In genomic region chr5:125076183-125076582, GRCm38 (mm10) we compare ENCODE assay signal across 26 mouse cellular contexts.
A peak's percentile ranks its signal among the peaks of the same experiment; 100 is the strongest.
DNase-seq lines count a peak whose midpoint lies in the region; ATAC-seq and TF ChIP-seq lines count a peak whose summit lies in the region.
"Had no signal": no experiment of that assay in that cellular context is flagged by ENCODE, and none has a peak within 500 bp of the region (broad histone marks: within the 10 kb centered on the region; RNA-seq: fewer than 3 reads in every experiment).

No protein-coding gene starts in this region.

- H3K27me3 ChIP-seq in embryonic facial prominence, embryonic 14.5 days (replicated peaks; ENCODE audit: control insufficient read depth, insufficient read depth, low read length): no peaks in the 10 kb centered on the region
- H3K27me3 ChIP-seq in embryonic facial prominence, embryonic 10.5 days (replicated peaks; ENCODE audit: low read depth, poor library complexity, severe bottlenecking): no peaks in the 10 kb centered on the region
- H3K27me3 ChIP-seq in heart, embryonic 14.5 days (ENCODE audit: control insufficient read depth, insufficient read depth, low read length): no peaks in the 10 kb centered on the region
- no peaks in the 10 kb centered on the region for H3K27me3 ChIP-seq in limb, embryonic 12.5 days
- H3K27me3 ChIP-seq in limb, embryonic 10.5 days (ENCODE audit: low read depth, poor library complexity, severe bottlenecking): no peaks in the 10 kb centered on the region
- H3K27me3 ChIP-seq in myocyte (ENCODE audit: control insufficient read depth, insufficient read depth, insufficient read length): no peaks in the 10 kb centered on the region
- H3K27me3 ChIP-seq: forebrain, embryonic 13.5 days; hindbrain, embryonic 12.5 days; liver, embryonic 12.5 days had no signal

- peak; percentile 24; the same call in 1 of the 2 replicates for ATAC-seq in embryonic facial prominence, embryonic 14.5 days (ENCODE audit: low read depth)
- no peak for ATAC-seq in heart, embryonic 14.5 days (ENCODE audit: insufficient number of reproducible peaks, insufficient read depth, low FRiP score, low read depth)
- no peak for ATAC-seq in limb, embryonic 12.5 days (ENCODE audit: insufficient number of reproducible peaks, insufficient read depth, low FRiP score, low TSS enrichment, low read depth)
- ATAC-seq: activated CD4-positive, CD25-positive, alpha-beta regulatory T cell, adult 4 months; CD4-positive, CD25-positive, alpha-beta regulatory T cell, adult 4 months; forebrain, embryonic 13.5 days; inflammation-experienced regulatory T-cells, adult 6 months; liver, embryonic 12.5 days had no signal

- H3K4me2 ChIP-seq in embryonic facial prominence, embryonic 14.5 days (ENCODE audit: low read depth, low read length): no peak overlapping the region
- H3K4me2 ChIP-seq in heart, embryonic 14.5 days (ENCODE audit: low read length): no peak overlapping the region
- H3K4me2 ChIP-seq in limb, embryonic 12.5 days: no peak overlapping the region
- H3K4me2 ChIP-seq in myocyte (ENCODE audit: low read depth): no peak overlapping the region
- H3K4me2 ChIP-seq: forebrain, embryonic 13.5 days; hindbrain, embryonic 12.5 days; liver, embryonic 12.5 days had no signal

- TF ChIP-seq POLR2A in myocyte (IDR thresholded peaks at IDR 0.05; ENCODE audit: insufficient read length, low read depth): no peak

- no peak overlapping the region for H3K4me3 ChIP-seq in embryonic facial prominence, embryonic 14.5 days (ENCODE audit: low read depth, low read length)
- no peak overlapping the region for H3K4me3 ChIP-seq in embryonic facial prominence, embryonic 10.5 days
- no peak overlapping the region for H3K4me3 ChIP-seq in heart, embryonic 14.5 days (ENCODE audit: control insufficient read depth in 1 of 2, insufficient read depth in 1 of 2, low read depth in 1 of 2, low read length in 2 of 2)
- H3K4me3 ChIP-seq in limb, embryonic 12.5 days (replicated peaks): no peak overlapping the region
- H3K4me3 ChIP-seq in limb, embryonic 10.5 days: no peak overlapping the region
- no peak overlapping the region for H3K4me3 ChIP-seq in myocyte
- H3K4me3 ChIP-seq: forebrain, embryonic 13.5 days; hindbrain, embryonic 12.5 days; left cerebral cortex, adult 2 months; liver, embryonic 12.5 days had no signal

- no peaks in the 10 kb centered on the region for H3K9me3 ChIP-seq in embryonic facial prominence, embryonic 14.5 days (ENCODE audit: control insufficient read depth, low read length)
- no peaks in the 10 kb centered on the region for H3K9me3 ChIP-seq in embryonic facial prominence, embryonic 10.5 days
- no peaks in the 10 kb centered on the region for H3K9me3 ChIP-seq in heart, embryonic 14.5 days (ENCODE audit: control insufficient read depth, low read length)
- H3K9me3 ChIP-seq in limb, embryonic 12.5 days: no peaks in the 10 kb centered on the region
- H3K9me3 ChIP-seq in limb, embryonic 10.5 days (replicated peaks): no peaks in the 10 kb centered on the region
- H3K9me3 ChIP-seq: forebrain, embryonic 13.5 days; hindbrain, embryonic 12.5 days; liver, embryonic 12.5 days had no signal

- H3K27ac ChIP-seq in embryonic facial prominence, embryonic 14.5 days (replicated peaks; ENCODE audit: low read depth, low read length): no peak overlapping the region
- no peak overlapping the region for H3K27ac ChIP-seq in embryonic facial prominence, embryonic 10.5 days (replicated peaks)
- H3K27ac ChIP-seq in heart, embryonic 14.5 days (replicated peaks in 1 of 2; ENCODE audit: control insufficient read depth in 1 of 2, insufficient read depth in 1 of 2, low read depth in 2 of 2, low read length in 2 of 2): peak overlapping the region in 1 of 2 experiments; percentile 50; a peak in 1 of 4 replicates
- 0 out of 2 replicates have a peak overlapping the region, but pooled peaks have one; percentile 1 for H3K27ac ChIP-seq in limb, embryonic 12.5 days
- H3K27ac ChIP-seq in limb, embryonic 10.5 days: no peak overlapping the region
- H3K27ac ChIP-seq: forebrain, embryonic 13.5 days; hindbrain, embryonic 12.5 days; left cerebral cortex, adult 2 months; liver, embryonic 12.5 days had no signal

- H3ac ChIP-seq in myocyte (ENCODE audit: control insufficient read depth, insufficient read length): no peak overlapping the region

- no peaks in the 10 kb centered on the region for H3K4me1 ChIP-seq in embryonic facial prominence, embryonic 14.5 days (ENCODE audit: control insufficient read depth, insufficient read depth, low read length)
- peaks cover 17% of the 10 kb centered on the region for H3K4me1 ChIP-seq in embryonic facial prominence, embryonic 10.5 days
- H3K4me1 ChIP-seq in heart, embryonic 14.5 days (ENCODE audit: control insufficient read depth in 2 of 2, insufficient read depth in 2 of 2, low read length in 2 of 2): peaks cover 35 to 51% of the 10 kb centered on the region in 2 experiments
- H3K4me1 ChIP-seq in limb, embryonic 12.5 days (replicated peaks): peaks cover 25% of the 10 kb centered on the region
- H3K4me1 ChIP-seq in limb, embryonic 10.5 days: peaks cover 26% of the 10 kb centered on the region

- WGBS in embryonic facial prominence, embryonic 14.5 days: 74% methylated on average over 9 of the region's 9 CpGs
- 83% methylated on average over 9 of the region's 9 CpGs for WGBS in embryonic facial prominence, embryonic 10.5 days
- WGBS in heart, embryonic 14.5 days: 49% methylated on average over 9 of the region's 9 CpGs
- WGBS in limb, embryonic 12.5 days: 78% methylated on average over 9 of the region's 9 CpGs
- WGBS in limb, embryonic 10.5 days: 84% methylated on average over 9 of the region's 9 CpGs

- H3K36me3 ChIP-seq in embryonic facial prominence, embryonic 14.5 days (ENCODE audit: control insufficient read depth, insufficient read depth, low read length): peaks cover 81% of the 10 kb centered on the region
- H3K36me3 ChIP-seq in embryonic facial prominence, embryonic 10.5 days (replicated peaks): peaks cover 100% of the 10 kb centered on the region
- H3K36me3 ChIP-seq in heart, embryonic 14.5 days (ENCODE audit: control insufficient read depth, insufficient read depth, low read length): peaks cover 59% of the 10 kb centered on the region
- H3K36me3 ChIP-seq in limb, embryonic 12.5 days: peaks cover 95% of the 10 kb centered on the region
- H3K36me3 ChIP-seq in limb, embryonic 10.5 days: peaks cover 99% of the 10 kb centered on the region
- H3K36me3 ChIP-seq in myocyte (ENCODE audit: control insufficient read depth, insufficient read depth): peaks cover 13% of the 10 kb centered on the region
- H3K36me3 ChIP-seq: G1E had no signal

- H3K79me2 ChIP-seq in myocyte (ENCODE audit: control insufficient read depth, insufficient read depth): peaks cover 32% of the 10 kb centered on the region

- DNase-seq in embryonic facial prominence, embryonic 14.5 days (ENCODE audit: low spot score): no peak
- no peak for DNase-seq in embryonic facial prominence, embryonic 10.5 days (ENCODE audit: low spot score)
- no peak for DNase-seq in heart, adult 18-20 months
- DNase-seq in limb, embryonic 10.5 days (ENCODE audit: low spot score): no peak
- DNase-seq in cerebellum, postnatal 4 days (ENCODE audit: low spot score in 2 of 2): no peak
- DNase-seq: adrenal gland, postnatal 14 days; cerebellum, adult 9-11 months; embryo, embryonic 11 days; gastrocnemius, postnatal 36 days; kidney, postnatal 4 days; layer of hippocampus, adult 9-11 months; left cerebral cortex, postnatal 4 days; lung, adult 2 months; right cerebral cortex, postnatal 4 days; thymus, postnatal 36 days had no signal

- H3K9ac ChIP-seq in embryonic facial prominence, embryonic 14.5 days (ENCODE audit: low read depth, low read length): no peak overlapping the region
- H3K9ac ChIP-seq in heart, embryonic 14.5 days (ENCODE audit: low read length): peak overlapping the region; percentile 25; the same call in 1 of the 2 replicates
- no peak overlapping the region for H3K9ac ChIP-seq in limb, embryonic 12.5 days (replicated peaks)
- H3K9ac ChIP-seq: forebrain, embryonic 13.5 days; hindbrain, embryonic 12.5 days; liver, embryonic 12.5 days had no signal

TF ChIP-seq in myocyte, 11 proteins besides CTCF, POLR2A, EP300 and RAD21:
- TF ChIP-seq E2F4 (IDR thresholded peaks at IDR 0.05; ENCODE audit: insufficient read depth): no peak
- TF ChIP-seq SRF (IDR thresholded peaks at IDR 0.05; ENCODE audit: control insufficient read depth, insufficient read length, low read depth): no peak
- TF ChIP-seq TCF12 (IDR thresholded peaks at IDR 0.05; ENCODE audit: insufficient read depth, poor library complexity, severe bottlenecking): peak; percentile 29
- TF ChIP-seq MYOD1 (IDR thresholded peaks at IDR 0.05; ENCODE audit: control insufficient read depth in 1 of 3, insufficient read length in 2 of 3, low read depth in 2 of 3): peak in 2 of 3 experiments; percentile 38 to 69
- no peak for TF ChIP-seq CEBPB (IDR thresholded peaks at IDR 0.05; ENCODE audit: insufficient read depth, poor library complexity, severe bottlenecking)
- TF ChIP-seq USF1 (IDR thresholded peaks at IDR 0.05; ENCODE audit: low read depth): no peak
- TF ChIP-seq MYOG (IDR thresholded peaks at IDR 0.05; ENCODE audit: control insufficient read depth in 1 of 3, insufficient read depth in 1 of 3, insufficient read length in 2 of 3, low read depth in 2 of 3): peak; percentile 50 to 89 (median 79)
- peak; percentile 1 for TF ChIP-seq TCF3 (IDR thresholded peaks at IDR 0.05; ENCODE audit: insufficient read length, low read depth)
- TF ChIP-seq MAX (IDR thresholded peaks at IDR 0.05; ENCODE audit: low read depth): no peak
- TF ChIP-seq REST (IDR thresholded peaks at IDR 0.05; ENCODE audit: insufficient read depth, insufficient read length): no peak
- no peak for TF ChIP-seq POLR2AphosphoS2 (IDR thresholded peaks at IDR 0.05; ENCODE audit: insufficient read length, low read depth)
TF ChIP-seq in myocyte: peak in this region for 4.
